ENCODE assay signal across 22 mouse cellular contexts in genomic region chr15:5154621-5155020, GRCm38 (mm10). TPM values are rescaled to one million over a fixed set of nuclear protein-coding genes. Genes with fewer than 3 reads are reported as not detected.
DNase-seq lines count a peak whose midpoint lies in the region; ATAC-seq and TF ChIP-seq lines count a peak whose summit lies in the region.
"Had no signal": no experiment of that assay in that cellular context is flagged by ENCODE, and none has a peak within 500 bp of the region (broad histone marks: within the 10 kb centered on the region; RNA-seq: fewer than 3 reads in every experiment).

No protein-coding gene starts in this region.

- peaks cover 19% of the 10 kb centered on the region for H3K4me1 ChIP-seq in kidney, embryonic 15.5 days
- peaks cover 6% of the 10 kb centered on the region; the same call in 1 of the 2 replicates for H3K4me1 ChIP-seq in lung, postnatal 0 days (ENCODE audit: insufficient read depth, low read depth, low read length)
- peaks cover 72% of the 10 kb centered on the region for H3K4me1 ChIP-seq in liver, embryonic 12.5 days

- 72% methylated on average over 9 of the region's 9 CpGs for WGBS in kidney, embryonic 15.5 days
- 43% methylated on average over 9 of the region's 9 CpGs for WGBS in lung, postnatal 0 days
- 66% methylated on average over 9 of the region's 9 CpGs for WGBS in liver, embryonic 12.5 days (ENCODE audit: insufficient replicate concordance)

- no peaks in the 10 kb centered on the region for H3K9me3 ChIP-seq in kidney, embryonic 15.5 days (replicated peaks)
- no peaks in the 10 kb centered on the region for H3K9me3 ChIP-seq in lung, postnatal 0 days (ENCODE audit: low read length)
- H3K9me3 ChIP-seq in liver, embryonic 12.5 days (replicated peaks): no peaks in the 10 kb centered on the region
- H3K9me3 ChIP-seq: midbrain, embryonic 13.5 days had no signal

- H3K27me3 ChIP-seq in kidney, embryonic 15.5 days: no peaks in the 10 kb centered on the region
- H3K27me3 ChIP-seq in lung, postnatal 0 days (replicated peaks; ENCODE audit: insufficient read depth, low read length): no peaks in the 10 kb centered on the region
- H3K27me3 ChIP-seq in liver, embryonic 12.5 days (replicated peaks): no peaks in the 10 kb centered on the region
- H3K27me3 ChIP-seq: midbrain, embryonic 13.5 days had no signal

- TF ChIP-seq EP300 in lung, postnatal 0 days (IDR thresholded peaks at IDR 0.05): no peak

- no peak for TF ChIP-seq CTCF in lung, postnatal 0 days (IDR thresholded peaks at IDR 0.05)

- no peaks in the 10 kb centered on the region for H3K36me3 ChIP-seq in kidney, embryonic 15.5 days
- H3K36me3 ChIP-seq in lung, postnatal 0 days (ENCODE audit: insufficient read depth, low read length): no peaks in the 10 kb centered on the region
- 0 out of 2 replicates have a peak, but pooled peaks cover 11% of the 10 kb centered on the region for H3K36me3 ChIP-seq in liver, embryonic 12.5 days
- H3K36me3 ChIP-seq: midbrain, embryonic 13.5 days had no signal

- no peak overlapping the region for H3K9ac ChIP-seq in kidney, embryonic 15.5 days
- H3K9ac ChIP-seq in lung, postnatal 0 days (replicated peaks; ENCODE audit: low read depth): no peak overlapping the region
- no peak overlapping the region for H3K9ac ChIP-seq in liver, embryonic 12.5 days
- H3K9ac ChIP-seq: forebrain, postnatal 0 days; hindbrain, embryonic 14.5 days; midbrain, embryonic 13.5 days had no signal

- 0 out of 2 replicates have a peak overlapping the region, but pooled peaks have one; percentile 22 for H3K27ac ChIP-seq in kidney, embryonic 15.5 days
- 0 out of 2 replicates have a peak overlapping the region, but pooled peaks have one; percentile 14 for H3K27ac ChIP-seq in lung, postnatal 0 days (ENCODE audit: low read length)
- H3K27ac ChIP-seq in liver, embryonic 12.5 days: peak overlapping the region; percentile 52
- H3K27ac ChIP-seq: hindbrain, embryonic 14.5 days; midbrain, embryonic 13.5 days had no signal

- no peak overlapping the region for H3K4me2 ChIP-seq in kidney, embryonic 15.5 days
- H3K4me2 ChIP-seq in lung, postnatal 0 days (replicated peaks; ENCODE audit: low read depth, low read length): no peak overlapping the region
- peak overlapping the region; percentile 15; the same call in 1 of the 2 replicates for H3K4me2 ChIP-seq in liver, embryonic 12.5 days
- H3K4me2 ChIP-seq: hindbrain, embryonic 14.5 days; midbrain, embryonic 13.5 days had no signal

- no peak for ATAC-seq in kidney, embryonic 15.5 days (replicated peaks; ENCODE audit: low FRiP score)
- ATAC-seq in lung, postnatal 0 days: no peak
- peak; percentile 26; the same call in 1 of the 2 replicates for ATAC-seq in liver, embryonic 12.5 days
- ATAC-seq in cerebellum, adult (ENCODE audit: insufficient number of reproducible peaks, low FRiP score, low TSS enrichment): no peak
- ATAC-seq: activated CD4-positive, CD25-positive, alpha-beta regulatory T cell, adult 4 months; inflammation-experienced regulatory T-cells, adult 6 months; midbrain, embryonic 13.5 days had no signal

- no peak for DNase-seq in kidney, postnatal 25 days
- DNase-seq in lung, postnatal 0 days (ENCODE audit: low spot score): no peak
- DNase-seq in lung, postnatal 14 days: no peak
- DNase-seq in yolk sac, embryonic 10.5 days (ENCODE audit: low spot score): peak; percentile 74
- DNase-seq in spleen, postnatal 4 days (ENCODE audit: low spot score in 2 of 2): no peak
- DNase-seq: adrenal gland, adult 8-10 months; cerebellum, adult 18-20 months; cerebellum, postnatal 14 days; forebrain, postnatal 0 days; heart, postnatal 4 days; layer of hippocampus, postnatal 36 days; lung, adult 2 months; right cerebral cortex, postnatal 14 days; spleen, adult 18-20 months; thymus, postnatal 14 days had no signal

- H3K4me3 ChIP-seq in kidney, embryonic 15.5 days (replicated peaks): no peak overlapping the region
- no peak overlapping the region for H3K4me3 ChIP-seq in lung, postnatal 0 days (ENCODE audit: low read depth, low read length)
- no peak overlapping the region for H3K4me3 ChIP-seq in liver, embryonic 12.5 days
- H3K4me3 ChIP-seq: midbrain, embryonic 13.5 days had no signal

RNA-seq across cellular contexts. Expression of gene Prkaa1, which starts 11.0 kb away (rescaled TPM):
- 22.6 and 23.7 TPM in 2 replicates for polyA plus RNA-seq in kidney, embryonic 15.5 days (2015; fragmentation: Nextera tagmentation; extraction: Ambion mirVana)
- 13.3 and 14.1 TPM in 2 replicates for polyA plus RNA-seq in lung, postnatal 0 days (2015; fragmentation: Nextera tagmentation; extraction: Ambion mirVana)
- polyA plus RNA-seq in liver, embryonic 12.5 days (2016; fragmentation: Nextera tagmentation; extraction: Ambion mirVana): 21.3 and 22.3 TPM in 2 replicates

RNA-seq across cellular contexts. Expression of gene Ttc33, which starts 30.7 kb away (rescaled TPM):
- polyA plus RNA-seq in kidney, embryonic 15.5 days (2015; fragmentation: Nextera tagmentation; extraction: Ambion mirVana): 45.1 and 45.2 TPM in 2 replicates
- polyA plus RNA-seq in lung, postnatal 0 days (2015; fragmentation: Nextera tagmentation; extraction: Ambion mirVana): 35.4 and 35.9 TPM in 2 replicates
- polyA plus RNA-seq in liver, embryonic 12.5 days (2016; fragmentation: Nextera tagmentation; extraction: Ambion mirVana): 18.9 and 19.1 TPM in 2 replicates

RNA-seq across cellular contexts. Expression of gene Rpl37, which starts 38.2 kb away (rescaled TPM):
- 602 and 688 TPM in 2 replicates for polyA plus RNA-seq in kidney, embryonic 15.5 days (2015; fragmentation: Nextera tagmentation; extraction: Ambion mirVana)
- polyA plus RNA-seq in lung, postnatal 0 days (2015; fragmentation: Nextera tagmentation; extraction: Ambion mirVana): 559 and 573 TPM in 2 replicates
- polyA plus RNA-seq in liver, embryonic 12.5 days (2016; fragmentation: Nextera tagmentation; extraction: Ambion mirVana): 532 and 540 TPM in 2 replicates

RNA-seq across cellular contexts. Expression of gene Card6, which starts 46.3 kb away (rescaled TPM):
- 1.8 and 2.1 TPM in 2 replicates for polyA plus RNA-seq in kidney, embryonic 15.5 days (2015; fragmentation: Nextera tagmentation; extraction: Ambion mirVana)
- 2.1 and 2.7 TPM in 2 replicates for polyA plus RNA-seq in lung, postnatal 0 days (2015; fragmentation: Nextera tagmentation; extraction: Ambion mirVana)
- polyA plus RNA-seq in liver, embryonic 12.5 days (2016; fragmentation: Nextera tagmentation; extraction: Ambion mirVana): 0.85 and 1.0 TPM in 2 replicates
